Mouse (Mus musculus) erythroblast, embryonic 14.5 days (primary cell): Measurements from ENCODE around the gene Dennd4c. TPM values are rescaled to one million over a fixed set of nuclear protein-coding genes. Genes with fewer than 3 reads are reported as not detected.

Experiments
- H3K27me3 ChIP-seq: 2 replicates; pipeline ENCODE4 v1.6.1; 2012; ENCODE audit warnings: inconsistent platforms; ENCODE audit not compliant: control insufficient read depth
- H3K36me3 ChIP-seq: 2 replicates; pipeline ENCODE4 v1.6.1; 2012; ENCODE audit warnings: mild to moderate bottlenecking, inconsistent platforms; ENCODE audit not compliant: control insufficient read depth
- H3K4me1 ChIP-seq: 2 replicates; pipeline ENCODE4 v1.6.1; 2012; ENCODE audit warnings: inconsistent platforms; ENCODE audit not compliant: control insufficient read depth
- H3K4me3 ChIP-seq: replicated peaks from 2 replicates; pipeline ENCODE3; 2012; ENCODE audit warnings: moderate library complexity, mild to moderate bottlenecking, inconsistent platforms
- H3K9me3 ChIP-seq: 2 replicates; pipeline ENCODE4 v1.6.1; 2012; ENCODE audit warnings: low read length, inconsistent platforms, mixed read lengths; ENCODE audit not compliant: control insufficient read depth
- GATA1 ChIP-seq: IDR thresholded peaks from 2 replicates; pipeline ENCODE4 v1.6.1; 2012; ENCODE audit warnings: low read length, inconsistent platforms, mixed read lengths
- TAL1 ChIP-seq: IDR thresholded peaks from 3 replicates; pipeline ENCODE4 v1.6.1; 2012; ENCODE audit warnings: low read length, inconsistent platforms, mixed read lengths
- polyA plus RNA-seq: library from polyadenylated mRNA; stranded (reverse); fragments of >175 nt; gene quantifications from 2 replicates; pipeline ENCODE4 v1.2.3, GENCODE M21; 2012

Gene Dennd4c
- polyA plus RNA-seq: 0.02 and 0.13 TPM in 2 replicates

- peaks cover 53% of the 10 kb centered on the region for H3K4me1 ChIP-seq
- H3K9me3 ChIP-seq: no peaks in the 10 kb centered on the region
- peak within 1 kb of the TSS; percentile 97 for H3K4me3 ChIP-seq
- TF ChIP-seq TAL1 (no peak), GATA1 (no peak)
- H3K36me3 ChIP-seq: peaks cover 4% of the 10 kb centered on the region
- H3K27me3 ChIP-seq: no peaks in the 10 kb centered on the region
Observed at GRCm38 (mm10) chr4:86748336-86749291, at the start of gene Dennd4c. Gene Dennd4c (plus strand): TSS chr4:86748555.

- H3K36me3 ChIP-seq: no peaks in the 10 kb centered on the region
- H3K4me3 ChIP-seq: no peak overlapping the region
- peaks cover 7% of the 10 kb centered on the region; the same call in 1 of the 2 replicates for H3K27me3 ChIP-seq
- H3K4me1 ChIP-seq: no peaks in the 10 kb centered on the region; the same call in 1 of the 2 replicates
- no peaks in the 10 kb centered on the region for H3K9me3 ChIP-seq
- TF ChIP-seq GATA1: no peak
- no peak for TF ChIP-seq TAL1
Observed at GRCm38 (mm10) chr4:86699161-86699865, 49.0 kb upstream of the Dennd4c start.

GRCm38 (mm10) chr4:86708801-86709200 lies 39.6 kb upstream of the Dennd4c start:
- TF ChIP-seq GATA1 (no peak), TAL1 (no peak)
- Histone ChIP-seq H3K27me3 (0 out of 2 replicates have a peak, but pooled peaks cover 2% of the 10 kb centered on the region), H3K4me3 (no peak overlapping the region), H3K36me3 (no peaks in the 10 kb centered on the region), H3K9me3 (no peaks in the 10 kb centered on the region), H3K4me1 (no peaks in the 10 kb centered on the region; the same call in 1 of the 2 replicates)

GRCm38 (mm10) chr4:86710034-86710650 lies 38.2 kb upstream of the Dennd4c start:
- H3K27me3 ChIP-seq: 0 out of 2 replicates have a peak, but pooled peaks cover 2% of the 10 kb centered on the region
- H3K36me3 ChIP-seq: no peaks in the 10 kb centered on the region
- no peaks in the 10 kb centered on the region for H3K9me3 ChIP-seq
- no peaks in the 10 kb centered on the region; the same call in 1 of the 2 replicates for H3K4me1 ChIP-seq
- no peak overlapping the region for H3K4me3 ChIP-seq
- TF ChIP-seq TAL1: no peak
- TF ChIP-seq GATA1: no peak

- Histone ChIP-seq H3K36me3 (no peaks in the 10 kb centered on the region), H3K27me3 (0 out of 2 replicates have a peak, but pooled peaks cover 2% of the 10 kb centered on the region), H3K4me1 (no peaks in the 10 kb centered on the region; the same call in 1 of the 2 replicates), H3K9me3 (no peaks in the 10 kb centered on the region), H3K4me3 (no peak overlapping the region)
- TF ChIP-seq GATA1 (no peak), TAL1 (no peak)
Observed at GRCm38 (mm10) chr4:86710666-86711215, 37.6 kb upstream of the Dennd4c start.

GRCm38 (mm10) chr4:86712751-86713195 lies 35.6 kb upstream of the Dennd4c start:
- no peaks in the 10 kb centered on the region for H3K9me3 ChIP-seq
- 0 out of 2 replicates have a peak, but pooled peaks cover 2% of the 10 kb centered on the region for H3K27me3 ChIP-seq
- H3K4me3 ChIP-seq: no peak overlapping the region
- TF ChIP-seq TAL1 (no peak), GATA1 (no peak)
- H3K4me1 ChIP-seq: no peaks in the 10 kb centered on the region
- no peaks in the 10 kb centered on the region for H3K36me3 ChIP-seq

- no peaks in the 10 kb centered on the region for H3K4me1 ChIP-seq
Observed at GRCm38 (mm10) chr4:86713518-86713917, 34.8 kb upstream of the Dennd4c start.

GRCm38 (mm10) chr4:86715341-86715740 lies 33.0 kb upstream of the Dennd4c start:
- no peaks in the 10 kb centered on the region for H3K9me3 ChIP-seq
- no peak for TF ChIP-seq TAL1
- TF ChIP-seq GATA1: no peak

More at GRCm38 (mm10) chr4:86713518-86713917, 34.8 kb upstream of the Dennd4c start:
- Histone ChIP-seq H3K36me3 (no peaks in the 10 kb centered on the region), H3K27me3 (0 out of 2 replicates have a peak, but pooled peaks cover 2% of the 10 kb centered on the region), H3K9me3 (no peaks in the 10 kb centered on the region), H3K4me3 (no peak overlapping the region)
- no peak for TF ChIP-seq TAL1
- TF ChIP-seq GATA1: no peak

More at GRCm38 (mm10) chr4:86715341-86715740, 33.0 kb upstream of the Dennd4c start:
- H3K36me3 ChIP-seq: no peaks in the 10 kb centered on the region
- H3K27me3 ChIP-seq: no peaks in the 10 kb centered on the region
- no peak overlapping the region for H3K4me3 ChIP-seq
- H3K4me1 ChIP-seq: no peaks in the 10 kb centered on the region
